Mouse (Mus musculus): ENCODE measurements at regions not wholly inside any gene's neighbourhood (a gene's known extent, or its start where the extent isn't known, plus 50 kb on each side); places are given as distances from the start of the nearest gene placed in this dataset.

DNA sequence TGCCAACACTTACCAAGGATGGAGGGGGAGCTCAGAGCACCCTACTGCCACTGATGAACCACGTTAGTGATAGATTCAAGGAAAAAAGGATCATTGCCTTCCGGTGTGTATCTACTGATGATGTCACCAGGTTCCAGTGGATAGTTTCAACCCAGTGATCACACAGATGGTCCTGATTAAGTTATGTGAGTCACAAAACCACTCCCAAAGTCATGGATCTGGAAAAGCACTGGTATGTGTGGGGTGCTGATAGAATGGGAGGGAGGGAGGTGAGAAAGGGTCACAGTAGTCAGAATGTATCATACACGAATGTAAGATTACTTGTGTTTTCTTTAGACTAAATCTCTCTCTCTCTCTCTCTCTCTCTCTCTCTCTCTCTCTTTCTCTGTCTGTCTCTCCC, 523.6 kb upstream of the Tmpo start:
- TF ChIP-seq GATA1 (IDR thresholded peaks at IDR 0.05; ENCODE audit: borderline replicate concordance, low read length) (no peak), FLI1 (IDR thresholded peaks at IDR 0.05; ENCODE audit: low read length) (no peak)

All from megakaryocyte, embryonic 14.5 days (primary cell).